In genomic region chr1:37690665-37691064, GRCm38 (mm10) we compare ENCODE assay signal across 15 mouse cellular contexts. TPM values are rescaled to one million over a fixed set of nuclear protein-coding genes. Genes with fewer than 3 reads are reported as not detected.
A peak's percentile ranks its signal among the peaks of the same experiment; 100 is the strongest.
DNase-seq lines count a peak whose midpoint lies in the region; ATAC-seq and TF ChIP-seq lines count a peak whose summit lies in the region.
"Had no signal": no experiment of that assay in that cellular context is flagged by ENCODE, and none has a peak within 500 bp of the region (broad histone marks: within the 10 kb centered on the region; RNA-seq: fewer than 3 reads in every experiment).

No protein-coding gene starts in this region.

- no peak overlapping the region for H3K4me3 ChIP-seq in gastrocnemius, adult 2 months
- H3K4me3 ChIP-seq in liver, postnatal 0 days (ENCODE audit: low read depth, low read length), result no peak overlapping the region
- no peak overlapping the region for H3K4me3 ChIP-seq in liver, embryonic 12.5 days
- H3K4me3 ChIP-seq in MEL (ENCODE audit: control insufficient read depth in 1 of 2, insufficient read depth in 1 of 2, low read depth in 2 of 2, low read length in 2 of 2), result peak overlapping the region; percentile 42 to 56
- H3K4me3 ChIP-seq: intestine, embryonic 15.5 days; megakaryocyte, embryonic 14.5 days; myocyte; stomach, embryonic 15.5 days had no signal

- peak; percentile 19; the same call in 1 of the 2 replicates for TF ChIP-seq CTCF in gastrocnemius, adult 2 months (IDR thresholded peaks at IDR 0.05)
- peak; percentile 44 for TF ChIP-seq CTCF in liver, postnatal 0 days (IDR thresholded peaks at IDR 0.05; ENCODE audit: low read depth)
- peak; percentile 63 to 80 (median 63) for TF ChIP-seq CTCF in MEL (IDR thresholded peaks at IDR 0.05 in 2 of 3, conservative IDR thresholded peaks at IDR 0.05 in 1 of 3; ENCODE audit: control insufficient read depth in 1 of 3, insufficient read depth in 1 of 3, low read depth in 2 of 3, low read length in 3 of 3, poor library complexity in 1 of 3, severe bottlenecking in 1 of 3)

- H3K4me2 ChIP-seq in liver, postnatal 0 days (ENCODE audit: low read depth, low read length), result no peak overlapping the region
- no peak overlapping the region for H3K4me2 ChIP-seq in liver, embryonic 12.5 days
- H3K4me2 ChIP-seq: intestine, embryonic 15.5 days; stomach, embryonic 15.5 days had no signal

- H3K27me3 ChIP-seq in liver, postnatal 0 days (ENCODE audit: insufficient read depth, low read length), result no peaks in the 10 kb centered on the region
- 0 out of 2 replicates have a peak, but pooled peaks cover 13% of the 10 kb centered on the region for H3K27me3 ChIP-seq in liver, embryonic 12.5 days (replicated peaks)
- peaks cover 3 to 5% of the 10 kb centered on the region in 2 experiments; a peak in 2 of 4 replicates for H3K27me3 ChIP-seq in MEL (ENCODE audit: control insufficient read depth in 1 of 2, insufficient read depth in 2 of 2, low read length in 2 of 2)
- H3K27me3 ChIP-seq: intestine, embryonic 15.5 days; stomach, embryonic 15.5 days had no signal

- no peak for TF ChIP-seq POLR2A in MEL (IDR thresholded peaks at IDR 0.05; ENCODE audit: control insufficient read depth in 1 of 2, insufficient read depth in 1 of 2, low read depth in 1 of 2, low read length in 2 of 2, poor library complexity in 1 of 2)

- WGBS in liver, postnatal 0 days (ENCODE audit: insufficient replicate concordance), result 76% methylated on average over 5 of the region's 5 CpGs
- 59% methylated on average over 5 of the region's 5 CpGs for WGBS in liver, embryonic 12.5 days (ENCODE audit: insufficient replicate concordance)

- no peaks in the 10 kb centered on the region for H3K79me2 ChIP-seq in MEL (ENCODE audit: control insufficient read depth, insufficient read depth, low read length, poor library complexity)

- ATAC-seq in liver, postnatal 0 days, result no peak
- no peak for ATAC-seq in liver, embryonic 12.5 days
- ATAC-seq: intestine, embryonic 15.5 days had no signal

- no peak overlapping the region for H3K27ac ChIP-seq in gastrocnemius, adult 2 months
- H3K27ac ChIP-seq in liver, postnatal 0 days (ENCODE audit: low read depth), result no peak overlapping the region
- no peak overlapping the region for H3K27ac ChIP-seq in liver, embryonic 12.5 days
- H3K27ac ChIP-seq in MEL (ENCODE audit: control insufficient read depth, low read depth, low read length), result no peak overlapping the region
- H3K27ac ChIP-seq: intestine, embryonic 15.5 days; stomach, embryonic 15.5 days had no signal

- TF ChIP-seq EP300 in liver, postnatal 0 days (IDR thresholded peaks at IDR 0.05; ENCODE audit: low read depth), result no peak
- no peak for TF ChIP-seq EP300 in MEL (IDR thresholded peaks at IDR 0.05; ENCODE audit: low read depth in 1 of 2, low read length in 2 of 2)

- no peak for DNase-seq in gastrocnemius, adult 2 months
- DNase-seq in gastrocnemius, postnatal 25 days, result no peak
- no peak for DNase-seq in liver, postnatal 0 days
- DNase-seq in MEL (ENCODE audit: low read depth, low spot score), result peak; percentile 82
- DNase-seq in induced T-regulatory cell, adult 2 months (ENCODE audit: low read depth), result peak; percentile 31
- no peak for DNase-seq in urinary bladder, postnatal 14 days (ENCODE audit: low spot score)
- no peak for DNase-seq in thymus, postnatal 25 days
- DNase-seq: cerebellum, adult 18-20 months; embryo, embryonic 11 days had no signal

- no peaks in the 10 kb centered on the region for H3K36me3 ChIP-seq in liver, postnatal 0 days (replicated peaks; ENCODE audit: insufficient read depth, low read length)
- no peaks in the 10 kb centered on the region for H3K36me3 ChIP-seq in liver, embryonic 12.5 days
- H3K36me3 ChIP-seq in MEL (ENCODE audit: control insufficient read depth in 1 of 2, insufficient read depth in 2 of 2, low read length in 2 of 2), result peaks cover 0 to 6% of the 10 kb centered on the region in 2 experiments; a peak in 1 of 4 replicates
- H3K36me3 ChIP-seq: intestine, embryonic 15.5 days; stomach, embryonic 15.5 days had no signal

- intact Hi-C loops in gastrocnemius, adult 2 months (cut with DNase I), result no loop called here

- H3K4me1 ChIP-seq in liver, postnatal 0 days (ENCODE audit: insufficient read depth), result no peaks in the 10 kb centered on the region
- H3K4me1 ChIP-seq in liver, embryonic 12.5 days, result no peaks in the 10 kb centered on the region
- H3K4me1 ChIP-seq in MEL (ENCODE audit: control insufficient read depth in 1 of 2, insufficient read depth in 2 of 2, low read length in 2 of 2), result peaks cover 0 to 6% of the 10 kb centered on the region in 2 experiments; a peak in 1 of 4 replicates
- H3K4me1 ChIP-seq: stomach, embryonic 15.5 days had no signal

- no peaks in the 10 kb centered on the region for H3K9me3 ChIP-seq in liver, postnatal 0 days (ENCODE audit: low read length)
- no peaks in the 10 kb centered on the region for H3K9me3 ChIP-seq in liver, embryonic 12.5 days (replicated peaks)
- H3K9me3 ChIP-seq in MEL (replicated peaks; ENCODE audit: insufficient read depth, low read length), result no peaks in the 10 kb centered on the region
- H3K9me3 ChIP-seq: intestine, embryonic 15.5 days; megakaryocyte, embryonic 14.5 days; stomach, embryonic 15.5 days had no signal

- no peak overlapping the region for H3K9ac ChIP-seq in liver, postnatal 0 days (replicated peaks)
- no peak overlapping the region for H3K9ac ChIP-seq in liver, embryonic 12.5 days
- peak overlapping the region; percentile 55; the same call in 1 of the 2 replicates for H3K9ac ChIP-seq in MEL (ENCODE audit: control insufficient read depth, low read depth, low read length, poor library complexity, severe bottlenecking)
- H3K9ac ChIP-seq: intestine, embryonic 15.5 days; stomach, embryonic 15.5 days had no signal

- peak; percentile 86 for TF ChIP-seq RAD21 in MEL (IDR thresholded peaks at IDR 0.05; ENCODE audit: low read depth, low read length)

TF ChIP-seq in MEL, 35 proteins besides CTCF, POLR2A, EP300 and RAD21:
- TF ChIP-seq SMC3 (IDR thresholded peaks at IDR 0.05; ENCODE audit: low read depth, low read length) (peak; percentile 85), USF1 (IDR thresholded peaks at IDR 0.05; ENCODE audit: low read depth, low read length) (no peak), BHLHE40 (IDR thresholded peaks at IDR 0.05; ENCODE audit: borderline replicate concordance, low read depth, low read length) (peak; percentile 26; the same call in 1 of the 2 replicates), ZC3H11A (IDR thresholded peaks at IDR 0.05; ENCODE audit: low read depth, low read length) (peak; percentile 85)

RNA-seq across cellular contexts. Expression of gene 2010300C02Rik, which starts 29.2 kb away (rescaled TPM):
- under 1 TPM; 0.22 to 0.31 TPM for total RNA-seq in gastrocnemius, adult 2 months (2021)
- under 1 TPM; 0.13 to 0.24 TPM for total RNA-seq in gastrocnemius, postnatal 25 days (2021)
- polyA plus RNA-seq in liver, postnatal 0 days (2015; fragmentation: Nextera tagmentation; extraction: Ambion mirVana), result 0.20 and 0.22 TPM in 2 replicates
- polyA plus RNA-seq in liver, embryonic 12.5 days (2016; fragmentation: Nextera tagmentation; extraction: Ambion mirVana), result 0.27 and 0.35 TPM in 2 replicates
- not detected in 2 replicates for total RNA-seq in MEL (2012; rRNA removed)
- not detected for polyA plus RNA-seq in MEL (2012; ENCODE audit: insufficient read depth in 1 of 2, insufficient read length in 2 of 2, low read depth in 1 of 2, low replicate concordance in 2 of 2, missing spikeins in 1 of 2)
- polyA plus RNA-seq: C2C12, myocyte had no signal

Comparison
In these comparisons a context has a peak if more than half of its experiments do, and no peak if none do; other contexts are left out.
1. DNase-seq: peak in MEL (single experiment) and induced T-regulatory cell, adult 2 months (single experiment); none in gastrocnemius, adult 2 months (single experiment), gastrocnemius, postnatal 25 days (single experiment), liver, postnatal 0 days (single experiment), urinary bladder, postnatal 14 days (single experiment) and thymus, postnatal 25 days (single experiment).
2. H3K4me3 ChIP-seq: peak in MEL (2 of 2); none in gastrocnemius, adult 2 months (single experiment), liver, postnatal 0 days (single experiment) and liver, embryonic 12.5 days (single experiment).
3. Peak in every context shown above with its lines, with median percentiles within 50 percentile points of each other: CTCF ChIP-seq.